Mouse (Mus musculus) heart, postnatal 0 days (tissue): ENCODE results near the gene Olfr282.

Experiments
- CTCF ChIP-seq: IDR thresholded peaks from 2 replicates; pipeline ENCODE4 v1.5.1; 2016; ENCODE audit warnings: antibody characterized with exemption, control low read depth, low read depth
- EP300 ChIP-seq: IDR thresholded peaks from 2 replicates; pipeline ENCODE4 v1.6.1; 2016; ENCODE audit warnings: antibody characterized with exemption, low read depth

GRCm38 (mm10) chr15:98402356-98402755, 28.7 kb upstream of the Olfr282 start:
- TF ChIP-seq CTCF (no peak), EP300 (no peak)
